Mouse (Mus musculus) ES-Bruce4 (cell line): ENCODE measurements around the gene Tgm2.
A peak's percentile ranks its signal among the peaks of the same experiment; 100 is the strongest.

Source experiments
- CTCF ChIP-seq: IDR thresholded peaks from one replicate; pipeline ENCODE4 v1.8.1; 2011; ENCODE audit warnings: low read depth, low read length
- EP300 ChIP-seq: IDR thresholded peaks from 2 replicates; pipeline ENCODE4 v1.6.1; 2011; ENCODE audit warnings: low read depth, low read length; ENCODE audit not compliant: insufficient read depth
- POLR2A ChIP-seq: IDR thresholded peaks from one replicate; pipeline ENCODE4 v1.8.1; 2011; ENCODE audit warnings: low read length; ENCODE audit not compliant: insufficient read depth

DNA sequence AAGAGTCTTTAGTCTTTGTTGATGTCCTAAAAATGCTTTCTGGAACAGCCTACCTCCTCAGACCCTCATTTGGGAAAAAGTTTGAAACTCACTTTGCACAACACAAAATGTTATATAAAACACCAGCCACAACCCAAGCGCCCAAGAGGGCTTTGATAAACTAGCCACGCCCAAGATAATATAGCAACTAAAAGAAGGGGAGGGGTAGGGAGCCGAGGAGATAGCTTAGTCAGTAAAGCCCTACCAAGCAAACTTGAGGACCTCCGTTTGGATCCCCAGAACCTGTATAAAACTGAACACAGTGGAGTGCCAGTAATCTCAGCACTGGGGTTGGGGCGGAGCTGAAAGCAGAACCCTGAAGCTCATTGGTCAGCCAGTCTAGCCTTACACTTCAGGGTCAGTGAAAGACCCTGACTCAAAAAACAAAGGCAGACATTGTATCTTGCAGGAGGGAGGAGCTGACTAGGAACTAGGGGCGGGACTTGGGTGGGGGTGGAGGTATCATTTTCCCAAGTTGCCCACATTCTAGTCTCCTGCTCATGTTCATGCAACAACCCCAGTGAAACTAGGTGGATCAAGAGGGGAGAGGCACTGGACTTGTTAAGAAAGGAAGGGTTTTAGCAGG is 6.6 kb upstream of the Tgm2 start:
- TF ChIP-seq POLR2A, result peak; percentile 50
- TF ChIP-seq EP300, result 0 out of 2 replicates have a peak, but pooled peaks have one; percentile 33
- TF ChIP-seq CTCF, result no peak
